Mouse (Mus musculus): ENCODE results near the gene H2-T22. TPM values are rescaled to one million over a fixed set of nuclear protein-coding genes. Genes with fewer than 3 reads are reported as not detected.
"Not testable (repeated sequence)": the region's sequence is repeated elsewhere in the genome, so short reads cannot be mapped to it uniquely, and the experiment has no call there.

Gene H2-T22
- total RNA-seq, 2 experiments from 2014 or later = 11.0 to 11.8 TPM

GRCm38 (mm10) chr17:36030703-36031582 is 11.6 kb downstream of the H2-T22 start:
- DNase-seq = peak in 1 of 2 experiments; percentile 23
- intact Hi-C loops (cut with DNase I) = not testable (repeated sequence)

GRCm38 (mm10) chr17:36030046-36030702 is 12.4 kb downstream of the H2-T22 start:
- intact Hi-C loops (cut with DNase I) = not testable (repeated sequence)
- DNase-seq = peak in 1 of 2 experiments; percentile 31

- intact Hi-C loops (cut with DNase I) = no loop called here
- DNase-seq = no peak
Observed at GRCm38 (mm10) chr17:36028879-36029619, 13.5 kb downstream of the H2-T22 start.

- DNase-seq = no peak
- intact Hi-C loops (cut with DNase I) = no loop called here
Observed at GRCm38 (mm10) chr17:36027663-36028062, 14.9 kb downstream of the H2-T22 start.

GRCm38 (mm10) chr17:36025901-36026300 is 16.6 kb downstream of the H2-T22 start:
- intact Hi-C loops (cut with DNase I) = no loop called here
- DNase-seq = no peak

- intact Hi-C loops (cut with DNase I) = no loop called here
- DNase-seq = no peak
Observed at GRCm38 (mm10) chr17:36025197-36025596, 17.4 kb downstream of the H2-T22 start.

GRCm38 (mm10) chr17:36023710-36024654 is 18.6 kb downstream of the H2-T22 start:
- intact Hi-C loops (cut with DNase I) = no loop called here
- peak; percentile 37 to 41 for DNase-seq

GRCm38 (mm10) chr17:36022922-36023321 is 19.6 kb downstream of the H2-T22 start:
- intact Hi-C loops (cut with DNase I) = no loop called here
- DNase-seq = no peak

- intact Hi-C loops (cut with DNase I) = no loop called here
Observed at GRCm38 (mm10) chr17:36022098-36022497, 20.4 kb downstream of the H2-T22 start.

GRCm38 (mm10) chr17:36021309-36021708 is 21.2 kb downstream of the H2-T22 start:
- no peak for DNase-seq
- intact Hi-C loops (cut with DNase I) = no loop called here

More at GRCm38 (mm10) chr17:36022098-36022497, 20.4 kb downstream of the H2-T22 start:
- no peak for DNase-seq

- DNase-seq = peak; percentile 79 to 80
- intact Hi-C loops (cut with DNase I) = no loop called here
Observed at GRCm38 (mm10) chr17:36020191-36021073, 22.1 kb downstream of the H2-T22 start, which contains the start of gene H2-T24. Gene H2-T24, minus strand, starts transcription at chr17:36020560.

GRCm38 (mm10) chr17:36019519-36019918 is 23.0 kb downstream of the H2-T22 start:
- no peak for DNase-seq
- intact Hi-C loops (cut with DNase I) = no loop called here

GRCm38 (mm10) chr17:36018979-36019378 is 23.6 kb downstream of the H2-T22 start:
- no peak for DNase-seq
- intact Hi-C loops (cut with DNase I) = no loop called here

GRCm38 (mm10) chr17:36017046-36017445 is 25.5 kb downstream of the H2-T22 start:
- no peak for DNase-seq
- intact Hi-C loops (cut with DNase I) = no loop called here

- DNase-seq = no peak
- intact Hi-C loops (cut with DNase I) = no loop called here
Observed at GRCm38 (mm10) chr17:36014977-36015376, 27.6 kb downstream of the H2-T22 start.

- DNase-seq; intact Hi-C loops (cut with DNase I): not testable (repeated sequence)
Observed at GRCm38 (mm10) chr17:36004409-36004808, 38.1 kb downstream of the H2-T22 start.

GRCm38 (mm10) chr17:36003331-36003730 is 39.2 kb downstream of the H2-T22 start:
- no peak for DNase-seq
- intact Hi-C loops (cut with DNase I) = no loop called here

- intact Hi-C loops (cut with DNase I) = no loop called here
Observed at GRCm38 (mm10) chr17:36001966-36002365, 40.6 kb downstream of the H2-T22 start.

More at GRCm38 (mm10) chr17:36001966-36002365, 40.6 kb downstream of the H2-T22 start:
- DNase-seq = no peak

Measured in heart, postnatal 10 days (tissue).